Mouse (Mus musculus) left cerebral cortex, postnatal 14 days (tissue): ENCODE data around the gene Btbd9. TPM values are rescaled to one million over a fixed set of nuclear protein-coding genes. Genes with fewer than 3 reads are reported as not detected.

ENCODE experiments used
- DNase-seq, 2 experiments: peaks; one replicate each; pipeline ENCODE4 v3.0.0; 2021 to 2022; ENCODE audit warnings: low spot score in 2 of 2, mixed read lengths in 1 of 2
- intact Hi-C: fragments of 180-260 bp; cut with DNase I; formaldehyde crosslinking; loops from one replicate; pipeline ENCODE4 v1.15.1; 2025
- total RNA-seq, 2 experiments: library from RNA; stranded (reverse); gene quantifications; 2 replicates each; pipeline ENCODE4 v1.2.3; 2021

The Btbd9 gene
- total RNA-seq, 2 experiments from 2014 or later: 78.9 to 95.2 TPM

GRCm38 (mm10) chr17:30435478-30435877, 140.8 kb downstream of the Btbd9 start:
- no peak for DNase-seq
- intact Hi-C loops: no loop called here

- DNase-seq: no peak
- intact Hi-C loops: no loop called here
Measured at GRCm38 (mm10) chr17:30432094-30432493, 144.2 kb downstream of the Btbd9 start.

GRCm38 (mm10) chr17:30430961-30431640, 145.2 kb downstream of the Btbd9 start:
- no peak for DNase-seq

GRCm38 (mm10) chr17:30428661-30429060, 147.6 kb downstream of the Btbd9 start:
- intact Hi-C loops: no loop called here
- DNase-seq: peak in 1 of 2 experiments; percentile 49

More at GRCm38 (mm10) chr17:30430961-30431640, 145.2 kb downstream of the Btbd9 start:
- intact Hi-C loops: no loop called here

GRCm38 (mm10) chr17:30423256-30423852, 152.9 kb downstream of the Btbd9 start:
- intact Hi-C loops: no loop called here
- no peak for DNase-seq

- DNase-seq: no peak
- intact Hi-C loops: no loop called here
Measured at GRCm38 (mm10) chr17:30422278-30422677, 154.0 kb downstream of the Btbd9 start.

- DNase-seq: no peak
- intact Hi-C loops: no loop called here
Measured at GRCm38 (mm10) chr17:30421256-30421655, 155.0 kb downstream of the Btbd9 start.

- intact Hi-C loops: no loop called here
- DNase-seq: no peak
Measured at GRCm38 (mm10) chr17:30419494-30419893, 156.8 kb downstream of the Btbd9 start.

- intact Hi-C loops: no loop called here
- no peak for DNase-seq
Measured at GRCm38 (mm10) chr17:30418510-30418909, 157.8 kb downstream of the Btbd9 start.

- DNase-seq: no peak
- intact Hi-C loops: no loop called here
Measured at GRCm38 (mm10) chr17:30417106-30417505, 159.2 kb downstream of the Btbd9 start.

GRCm38 (mm10) chr17:30415693-30416092, 160.6 kb downstream of the Btbd9 start:
- no peak for DNase-seq
- intact Hi-C loops: no loop called here

- intact Hi-C loops: no loop called here
- no peak for DNase-seq
Measured at GRCm38 (mm10) chr17:30412991-30413390, 163.3 kb downstream of the Btbd9 start.

GRCm38 (mm10) chr17:30406002-30406401, 170.3 kb downstream of the Btbd9 start:
- no peak for DNase-seq
- intact Hi-C loops: no loop called here

GRCm38 (mm10) chr17:30402871-30403270, 173.4 kb downstream of the Btbd9 start:
- no peak for DNase-seq
- intact Hi-C loops: no loop called here

- DNase-seq: no peak
- intact Hi-C loops: no loop called here
Measured at GRCm38 (mm10) chr17:30395261-30395660, 181.0 kb downstream of the Btbd9 start.

- intact Hi-C loops: no loop called here
Measured at GRCm38 (mm10) chr17:30392031-30392430, 184.3 kb downstream of the Btbd9 start.

GRCm38 (mm10) chr17:30391220-30391619, 185.1 kb downstream of the Btbd9 start:
- no peak for DNase-seq
- intact Hi-C loops: no loop called here

More at GRCm38 (mm10) chr17:30392031-30392430, 184.3 kb downstream of the Btbd9 start:
- DNase-seq: no peak

GRCm38 (mm10) chr17:30389686-30390085, 186.6 kb downstream of the Btbd9 start:
- intact Hi-C loops: no loop called here
- DNase-seq: no peak

GRCm38 (mm10) chr17:30388817-30389216, 187.5 kb downstream of the Btbd9 start:
- intact Hi-C loops: no loop called here
- DNase-seq: no peak

GRCm38 (mm10) chr17:30388391-30388790, 187.9 kb downstream of the Btbd9 start:
- intact Hi-C loops: no loop called here
- DNase-seq: no peak

GRCm38 (mm10) chr17:30386241-30386640, 190.0 kb downstream of the Btbd9 start:
- intact Hi-C loops: no loop called here
- DNase-seq: no peak
